Mouse (Mus musculus) liver, embryonic 11.5 days (tissue): ENCODE measurements at regions not wholly inside any gene's neighbourhood (a gene's known extent, or its start where the extent isn't known, plus 50 kb on each side); places are given as distances from the start of the nearest gene placed in this dataset.

Experiments used
- ATAC-seq: fragments of 200-750 bp; cut with Nextera tagmentation; replicated peaks from 2 replicates; pipeline ENCODE4 v1.8.0; 2017; ENCODE audit warnings: moderate number of reproducible peaks, mild to moderate bottlenecking, moderate TSS enrichment, moderate library complexity; ENCODE audit not compliant: low FRiP score
- DNase-seq: peaks from one replicate; pipeline ENCODE4 v3.0.0-alpha.2; 2017; ENCODE audit warnings: low spot score
- H3K27ac ChIP-seq: fragments of 300-500 bp; sonication (generic); 2 replicates; pipeline ENCODE4 v1.5.1; 2014; ENCODE audit warnings: mild to moderate bottlenecking, low read depth, low read length, control low read depth
- H3K27me3 ChIP-seq: fragments of 300-500 bp; sonication (generic); replicated peaks from 2 replicates; pipeline ENCODE4 v1.6.1; 2014; ENCODE audit warnings: low read length, mixed read lengths; ENCODE audit not compliant: control insufficient read depth, insufficient read depth
- H3K36me3 ChIP-seq: fragments of 300-500 bp; sonication (generic); 2 replicates; pipeline ENCODE4 v1.6.1; 2014; ENCODE audit warnings: mild to moderate bottlenecking, low read length, moderate library complexity, mixed read lengths; ENCODE audit not compliant: control insufficient read depth, insufficient read depth
- H3K4me1 ChIP-seq: fragments of 300-500 bp; sonication (generic); replicated peaks from 2 replicates; pipeline ENCODE4 v1.6.1; 2014; ENCODE audit warnings: low read length, mixed read lengths; ENCODE audit not compliant: control insufficient read depth, insufficient read depth
- H3K4me2 ChIP-seq: fragments of 300-500 bp; sonication (generic); 2 replicates; pipeline ENCODE4 v1.6.1; 2014; ENCODE audit warnings: mild to moderate bottlenecking, control low read depth, moderate library complexity
- H3K4me3 ChIP-seq: fragments of 300-500 bp; sonication (generic); 2 replicates; pipeline ENCODE4 v1.5.1; 2014; ENCODE audit warnings: low read depth, low read length, control low read depth
- H3K9ac ChIP-seq: fragments of 300-500 bp; sonication (generic); 2 replicates; pipeline ENCODE4 v1.6.1; 2014; ENCODE audit warnings: low read depth, low read length, control low read depth
- H3K9me3 ChIP-seq: fragments of 300-500 bp; sonication (generic); 2 replicates; pipeline ENCODE4 v1.6.1; 2016; ENCODE audit warnings: low read length, inconsistent platforms, mixed read lengths; ENCODE audit not compliant: control insufficient read depth
- WGBS: fragments of 180-500 bp; shearing (Covaris S2); extraction: QIAGEN DNeasy Blood & Tissue Kit; methylation state at CpG from one replicate; pipeline ENCODE4 v1.1.7; 2014; 5-methylcytosine and 5-hydroxymethylcytosine counted together

DNA sequence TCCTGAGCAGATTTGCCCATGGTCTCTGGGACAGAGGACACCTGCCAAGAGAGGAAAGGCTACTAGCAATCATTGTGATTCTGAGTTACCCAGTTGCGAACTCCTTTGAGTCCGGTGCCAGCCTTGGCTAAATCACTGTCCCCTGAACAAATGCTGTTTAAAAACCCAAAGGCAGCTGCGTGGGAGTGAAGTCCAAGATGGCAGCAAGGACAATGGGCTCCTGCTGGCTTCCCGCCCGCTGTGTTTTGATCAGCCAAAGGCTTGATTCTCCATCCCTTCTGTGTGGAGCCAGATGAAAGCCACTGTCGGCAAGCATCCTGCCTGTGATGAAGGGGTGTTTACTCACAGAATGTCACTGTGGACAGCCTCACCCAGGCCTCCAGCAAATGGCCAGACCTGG lies 111.4 kb downstream of the E030025P04Rik start:
- ATAC-seq (no peak), DNase-seq (no peak)
- no peak overlapping the region for H3K9ac ChIP-seq
- H3K36me3 ChIP-seq, result no peaks in the 10 kb centered on the region
- no peak overlapping the region for H3K4me2 ChIP-seq
- H3K4me3 ChIP-seq, result no peak overlapping the region
- WGBS, result 70% methylated on average over 6 of the region's 6 CpGs
- peaks cover 3% of the 10 kb centered on the region; the same call in 1 of the 2 replicates for H3K27me3 ChIP-seq
- H3K9me3 ChIP-seq, result no peaks in the 10 kb centered on the region
- H3K27ac ChIP-seq, result no peak overlapping the region
- H3K4me1 ChIP-seq, result no peaks in the 10 kb centered on the region

DNA sequence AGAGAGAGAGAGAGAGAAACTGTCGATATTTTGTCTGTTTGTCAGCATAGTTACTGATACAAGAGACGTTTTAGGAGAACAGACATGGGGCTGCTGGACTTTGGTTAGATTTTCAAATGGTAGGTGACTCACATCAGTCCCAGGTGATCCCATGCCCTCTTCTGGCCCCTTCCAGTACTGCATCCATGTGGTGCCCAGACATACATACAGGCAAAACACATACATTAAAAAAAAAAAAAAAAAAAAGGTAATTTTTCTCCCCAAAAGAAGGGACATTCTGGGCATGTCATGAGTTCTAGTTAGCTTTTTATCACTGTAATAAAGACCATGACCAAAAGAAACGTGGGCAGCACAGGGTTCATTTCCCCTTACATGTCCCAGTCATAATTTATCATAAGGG lies 110.3 kb downstream of the Axin2 start:
- H3K9me3 ChIP-seq, result no peaks in the 10 kb centered on the region
- H3K4me2 ChIP-seq, result no peak overlapping the region
- H3K4me3 ChIP-seq, result no peak overlapping the region
- no peak for DNase-seq
- no peaks in the 10 kb centered on the region for H3K4me1 ChIP-seq
- WGBS, result 13% methylated on average over 3 of the region's 3 CpGs
- peaks cover 3% of the 10 kb centered on the region; the same call in 1 of the 2 replicates for H3K27me3 ChIP-seq
- no peaks in the 10 kb centered on the region for H3K36me3 ChIP-seq
- H3K27ac ChIP-seq, result no peak overlapping the region
- no peak overlapping the region for H3K9ac ChIP-seq
- ATAC-seq, result no peak

DNA sequence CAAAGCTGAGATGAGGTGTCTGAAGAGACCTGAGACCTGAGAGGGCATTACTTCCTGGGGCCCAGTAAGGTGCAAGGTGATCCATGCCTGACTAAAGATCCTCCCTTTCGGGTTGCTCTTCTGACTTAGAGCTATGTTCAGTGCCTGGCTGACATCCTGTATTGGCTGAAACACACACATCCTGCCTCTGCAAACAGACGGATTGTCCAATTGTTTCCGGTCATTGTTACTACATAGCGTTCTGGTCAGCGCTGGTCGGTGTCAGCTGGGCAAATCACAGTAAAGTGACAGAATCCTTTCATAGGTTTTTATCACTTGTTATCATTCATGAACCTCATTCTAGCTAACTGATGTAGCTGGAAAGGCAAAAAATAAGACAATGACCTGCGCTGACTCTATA lies 109.7 kb downstream of the Axin2 start:
- Histone ChIP-seq H3K4me2 (no peak overlapping the region), H3K27me3 (peaks cover 3% of the 10 kb centered on the region; the same call in 1 of the 2 replicates), H3K4me3 (no peak overlapping the region), H3K27ac (no peak overlapping the region), H3K4me1 (no peaks in the 10 kb centered on the region), H3K36me3 (no peaks in the 10 kb centered on the region), H3K9me3 (no peaks in the 10 kb centered on the region), H3K9ac (no peak overlapping the region)
- DNase-seq, result no peak
- 52% methylated on average over 7 of the region's 7 CpGs for WGBS
- ATAC-seq, result no peak

DNA sequence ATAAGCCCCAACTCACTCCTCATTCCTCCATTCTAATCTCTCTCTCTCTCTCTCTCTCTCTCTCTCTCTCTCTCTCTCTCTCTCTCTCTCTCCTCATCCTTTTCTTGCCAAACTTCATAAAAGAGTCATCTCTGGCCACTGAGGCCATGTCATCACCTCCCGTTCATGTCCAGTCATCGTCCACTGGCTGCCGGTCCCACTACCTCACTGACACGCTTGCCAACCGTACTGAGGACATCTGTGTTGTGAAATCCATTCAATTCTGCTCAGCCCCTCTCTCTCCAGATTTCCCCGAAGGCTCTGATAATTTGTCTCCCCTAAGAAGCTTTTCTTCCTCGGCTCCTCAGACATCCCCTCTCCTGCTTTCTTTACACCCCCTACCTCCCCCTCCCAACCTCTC lies 94.7 kb downstream of the Axin2 start:
- no peak overlapping the region for H3K4me3 ChIP-seq
- DNase-seq, result no peak
- WGBS, result 71% methylated on average over 7 of the region's 7 CpGs

DNA sequence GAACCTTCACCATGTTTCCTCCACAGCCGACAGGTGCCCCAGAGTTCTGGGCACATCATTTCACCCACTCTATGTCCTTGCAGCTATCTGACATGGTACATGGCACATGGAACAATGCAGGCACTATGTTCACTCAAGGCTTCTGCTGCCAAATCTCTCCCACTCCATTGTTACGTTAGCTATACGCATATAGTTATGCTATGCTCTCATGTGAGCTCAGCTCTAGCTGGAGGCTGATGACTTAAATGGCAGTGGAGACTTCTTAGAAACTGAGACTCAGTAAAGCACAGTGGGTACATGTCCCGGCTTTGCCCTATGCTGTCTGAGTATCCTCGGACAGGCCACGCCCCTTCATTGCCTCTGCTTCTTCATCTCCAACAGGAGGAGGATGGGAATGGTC lies 91.0 kb downstream of the Axin2 start:
- WGBS, result 90% methylated on average over 6 of the region's 6 CpGs
- Histone ChIP-seq H3K36me3 (no peaks in the 10 kb centered on the region), H3K4me3 (no peak overlapping the region), H3K9me3 (no peaks in the 10 kb centered on the region), H3K4me1 (no peaks in the 10 kb centered on the region), H3K27me3 (no peaks in the 10 kb centered on the region), H3K9ac (no peak overlapping the region), H3K27ac (no peak overlapping the region), H3K4me2 (no peak overlapping the region)
- DNase-seq (no peak), ATAC-seq (no peak)

More for the DNA sequence above, 94.7 kb downstream of the Axin2 start:
- Histone ChIP-seq H3K4me2 (no peak overlapping the region), H3K9ac (no peak overlapping the region), H3K9me3 (no peaks in the 10 kb centered on the region), H3K36me3 (no peaks in the 10 kb centered on the region), H3K27ac (no peak overlapping the region), H3K4me1 (no peaks in the 10 kb centered on the region), H3K27me3 (no peaks in the 10 kb centered on the region)
- no peak for ATAC-seq

DNA sequence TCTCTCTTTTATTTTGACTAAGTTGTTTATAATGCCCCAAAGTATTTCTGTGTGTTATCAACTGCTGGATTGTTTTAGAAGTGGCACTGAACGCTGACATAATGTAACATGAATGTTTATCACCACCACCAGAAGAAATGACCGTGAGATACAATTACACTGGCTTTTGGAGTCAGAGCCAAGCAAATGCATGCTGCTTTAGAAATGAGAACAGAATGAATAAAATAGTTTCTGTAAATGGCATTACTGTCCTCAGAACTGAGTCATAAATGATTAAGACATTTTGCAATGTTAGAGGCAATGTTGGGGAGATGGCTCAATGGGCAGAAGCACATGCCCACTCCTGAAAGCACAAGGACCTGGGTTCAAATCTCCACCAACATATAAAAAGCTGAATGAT lies 88.7 kb downstream of the Axin2 start:
- 79% methylated on average over 2 of the region's 2 CpGs for WGBS
- H3K9me3 ChIP-seq, result no peaks in the 10 kb centered on the region
- no peak overlapping the region for H3K27ac ChIP-seq
- H3K4me2 ChIP-seq, result no peak overlapping the region
- H3K4me3 ChIP-seq, result no peak overlapping the region
- H3K27me3 ChIP-seq, result no peaks in the 10 kb centered on the region
- DNase-seq (no peak), ATAC-seq (no peak)
- H3K36me3 ChIP-seq, result no peaks in the 10 kb centered on the region
- no peak overlapping the region for H3K9ac ChIP-seq
- H3K4me1 ChIP-seq, result no peaks in the 10 kb centered on the region

DNA sequence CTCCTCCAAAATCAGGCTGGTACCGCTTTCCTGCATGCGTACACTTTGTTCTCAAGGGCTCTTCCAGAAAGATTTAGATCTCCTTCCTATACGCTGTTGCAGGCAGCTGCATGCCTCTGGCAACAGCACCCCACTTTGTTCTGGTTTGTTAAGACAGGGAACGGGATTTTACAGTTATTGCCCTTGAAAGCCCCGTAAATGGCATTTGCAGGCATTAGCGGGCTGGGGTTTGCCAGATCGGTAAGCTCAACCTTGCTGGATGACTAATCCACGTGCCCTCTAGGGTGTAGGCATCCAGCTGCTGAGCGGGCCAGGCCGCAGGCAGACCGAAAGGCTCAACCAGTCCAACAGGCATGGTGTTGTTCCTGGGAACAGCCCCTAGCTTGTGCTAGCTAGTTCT lies 85.5 kb downstream of the Axin2 start:
- 87% methylated on average over 11 of the region's 11 CpGs for WGBS
- H3K36me3 ChIP-seq, result no peaks in the 10 kb centered on the region
- H3K4me3 ChIP-seq, result no peak overlapping the region
- no peaks in the 10 kb centered on the region for H3K27me3 ChIP-seq
- no peak overlapping the region for H3K4me2 ChIP-seq
- DNase-seq, result no peak
- H3K4me1 ChIP-seq, result no peaks in the 10 kb centered on the region
- no peaks in the 10 kb centered on the region for H3K9me3 ChIP-seq
- no peak for ATAC-seq
- no peak overlapping the region for H3K27ac ChIP-seq
- H3K9ac ChIP-seq, result no peak overlapping the region
